In the genomic region with DNA sequence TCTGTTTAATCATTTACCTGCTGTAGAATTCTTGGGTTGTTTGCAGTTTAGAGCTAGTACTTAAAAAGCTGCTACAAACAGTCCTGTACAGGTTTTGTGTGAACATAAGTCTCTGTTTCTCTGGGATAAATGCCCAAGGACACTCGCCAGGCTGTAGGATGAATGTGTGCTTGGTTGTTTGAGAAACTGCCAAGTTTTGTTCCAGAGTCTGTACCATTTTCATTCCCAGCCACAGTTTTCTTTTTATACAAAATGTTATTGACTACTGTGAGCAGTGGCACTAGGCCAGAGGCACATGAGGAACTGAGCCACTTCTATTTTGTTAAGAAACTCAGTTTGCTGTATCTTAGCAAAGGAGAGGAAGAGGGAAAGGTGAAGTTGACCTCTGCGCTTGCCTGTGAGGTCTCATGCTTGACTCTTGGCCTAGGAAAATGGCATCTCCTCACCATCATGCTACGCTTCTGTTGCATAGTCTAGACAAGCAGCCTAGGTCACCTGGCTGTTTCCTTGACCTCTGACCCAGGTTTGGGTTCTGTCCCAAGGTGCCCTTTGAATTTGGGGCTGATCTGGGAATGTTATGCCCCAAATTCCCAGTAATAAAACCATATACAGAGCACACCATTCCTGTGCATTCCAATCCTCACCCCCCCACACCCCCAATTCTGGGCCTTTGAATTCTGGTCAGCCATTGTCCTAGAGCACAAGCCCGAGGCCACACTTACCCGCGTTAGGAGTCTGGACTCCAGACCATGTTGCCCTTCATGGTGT, we compare ENCODE assay signal across 9 mouse cellular contexts. TPM values are rescaled to one million over a fixed set of nuclear protein-coding genes. Genes with fewer than 3 reads are reported as not detected.
DNase-seq lines count a peak whose midpoint lies in the region; ATAC-seq lines count a peak whose summit lies in the region.
"Had no signal": no experiment of that assay in that cellular context is flagged by ENCODE, and none has a peak within 500 bp of the region (broad histone marks: within the 10 kb centered on the region; RNA-seq: fewer than 3 reads in every experiment).

No protein-coding gene starts in this region.

- intact Hi-C loops in left cerebral cortex, postnatal 4 days (cut with DNase I), result no loop called here

- no peak for ATAC-seq in cerebellum, adult (ENCODE audit: insufficient number of reproducible peaks, low FRiP score, low TSS enrichment)
- ATAC-seq: midbrain, embryonic 13.5 days had no signal

- DNase-seq in left cerebral cortex, adult 11 months (ENCODE audit: low spot score), result peak; percentile 53
- no peak for DNase-seq in left cerebral cortex, postnatal 4 days
- DNase-seq in adrenal gland, postnatal 36 days, result peak; percentile 35 to 52
- DNase-seq in kidney, postnatal 25 days, result peak; percentile 34 to 51
- DNase-seq in right cerebral cortex, adult 2 months (ENCODE audit: low spot score in 2 of 2), result peak; percentile 70 to 78
- DNase-seq in gastrocnemius, postnatal 25 days, result no peak
- DNase-seq: thymus, postnatal 14 days had no signal

RNA-seq across cellular contexts. Expression of a gene that starts 13.6 kb away (rescaled TPM):
- total RNA-seq in left cerebral cortex, postnatal 4 days (2021), result 100 to 1,000 TPM; 132 to 136 TPM
- 100 to 1,000 TPM; 349 to 451 TPM for total RNA-seq in adrenal gland, postnatal 36 days (2021)
- 100 to 1,000 TPM; 353 to 354 TPM for total RNA-seq in gastrocnemius, postnatal 25 days (2021)

RNA-seq across cellular contexts. Expression of a gene that starts 27.5 kb away (rescaled TPM):
- 10 to 100 TPM; 23.5 to 24.5 TPM for total RNA-seq in left cerebral cortex, postnatal 4 days (2021)
- 10 to 100 TPM; 14.3 to 15.2 TPM for total RNA-seq in adrenal gland, postnatal 36 days (2021)
- total RNA-seq in gastrocnemius, postnatal 25 days (2021), result 1 to 10 TPM; 5.7 to 6.8 TPM

Comparison
In these comparisons a context has a peak if more than half of its experiments do, and no peak if none do; other contexts are left out.
1. DNase-seq: peak in left cerebral cortex, adult 11 months (single experiment), adrenal gland, postnatal 36 days (2 of 2), kidney, postnatal 25 days (2 of 2) and right cerebral cortex, adult 2 months (2 of 2); none in left cerebral cortex, postnatal 4 days (single experiment) and gastrocnemius, postnatal 25 days (single experiment).